Mouse (Mus musculus) olfactory bulb, adult 2 months (tissue): ENCODE measurements around the gene Armc10.

Experiments used
- CTCF ChIP-seq: fragments of 200-500 bp; IDR thresholded peaks from 2 replicates; pipeline ENCODE4 v1.5.1; 2012; ENCODE audit warnings: low read depth, mild to moderate bottlenecking, low read length, moderate library complexity; ENCODE audit not compliant: insufficient read depth
- POLR2A ChIP-seq: fragments of 200-500 bp; IDR thresholded peaks from 2 replicates; pipeline ENCODE4 v1.6.1; 2012; ENCODE audit warnings: mild to moderate bottlenecking, low read depth, low read length, moderate library complexity; ENCODE audit not compliant: insufficient read depth

DNA sequence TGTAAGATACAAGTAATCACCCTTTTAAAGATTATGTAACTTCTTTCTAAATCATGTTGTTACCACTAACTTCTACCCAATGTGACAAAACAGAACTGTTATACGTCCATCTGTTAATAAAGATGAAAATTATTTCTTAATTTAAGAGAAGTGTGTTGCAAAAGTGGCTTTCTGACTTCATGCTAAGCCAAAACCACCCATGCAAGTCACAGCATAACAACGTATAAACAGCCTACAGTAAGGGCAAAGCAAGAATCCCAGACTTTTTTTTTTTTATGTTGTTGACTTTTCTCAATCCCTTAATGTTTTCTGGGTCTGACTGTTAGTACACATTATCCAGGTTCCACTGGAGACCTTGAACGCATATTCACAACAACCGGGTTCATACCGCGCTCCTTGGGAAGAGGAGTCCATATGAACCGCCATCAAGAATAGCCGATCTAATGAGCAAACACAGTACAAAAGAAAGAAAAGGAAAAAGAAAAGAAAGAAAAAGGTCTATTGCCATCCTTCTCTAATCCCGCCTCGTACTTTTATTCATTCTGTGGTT is 54.7 kb downstream of the Armc10 start:
- TF ChIP-seq CTCF = no peak
- TF ChIP-seq POLR2A = no peak
